Mouse (Mus musculus) hindbrain, embryonic 16.5 days (tissue): ENCODE data around the gene Srm. TPM values are rescaled to one million over a fixed set of nuclear protein-coding genes. Genes with fewer than 3 reads are reported as not detected.

Experiments
- ATAC-seq: fragments of 200-750 bp; cut with Nextera tagmentation; 2 replicates; pipeline ENCODE4 v1.8.0; 2017; ENCODE audit warnings: moderate TSS enrichment, moderate library complexity
- H3K27ac ChIP-seq: fragments of 300-500 bp; sonication (generic); 2 replicates; pipeline ENCODE4 v1.5.1; 2014; ENCODE audit warnings: low read depth, mild to moderate bottlenecking, control low read depth, low read length, moderate library complexity
- H3K27me3 ChIP-seq: fragments of 300-500 bp; sonication (generic); replicated peaks from 2 replicates; pipeline ENCODE4 v1.6.1; 2014; ENCODE audit warnings: low read length; ENCODE audit not compliant: control insufficient read depth, insufficient read depth
- H3K36me3 ChIP-seq: fragments of 300-500 bp; sonication (generic); 2 replicates; pipeline ENCODE4 v1.6.1; 2014; ENCODE audit warnings: mild to moderate bottlenecking, low read length, moderate library complexity, mixed read lengths; ENCODE audit not compliant: control insufficient read depth, insufficient read depth
- H3K4me1 ChIP-seq: fragments of 300-500 bp; sonication (generic); 2 replicates; pipeline ENCODE4 v1.6.1; 2014; ENCODE audit warnings: low read depth, low read length; ENCODE audit not compliant: control insufficient read depth, insufficient read depth
- H3K4me2 ChIP-seq: fragments of 300-500 bp; sonication (generic); 2 replicates; pipeline ENCODE4 v1.6.1; 2014; ENCODE audit warnings: mild to moderate bottlenecking, low read length, control low read depth, moderate library complexity
- H3K4me3 ChIP-seq: fragments of 300-500 bp; sonication (generic); 2 replicates; pipeline ENCODE4 v1.5.1; 2014; ENCODE audit warnings: mild to moderate bottlenecking, low read length, control low read depth, moderate library complexity
- H3K9ac ChIP-seq: fragments of 300-500 bp; sonication (generic); 2 replicates; pipeline ENCODE4 v1.6.1; 2014; ENCODE audit warnings: low read depth, mild to moderate bottlenecking, control low read depth, low read length, moderate library complexity
- H3K9me3 ChIP-seq: fragments of 300-500 bp; sonication (generic); 2 replicates; pipeline ENCODE4 v1.6.1; 2014; ENCODE audit warnings: mild to moderate bottlenecking, low read length, moderate library complexity; ENCODE audit not compliant: control insufficient read depth
- WGBS: fragments of 180-500 bp; shearing (Covaris S2); extraction: QIAGEN DNeasy Blood & Tissue Kit; methylation state at CpG from one replicate; pipeline ENCODE4 v1.1.7; 2014; 5-methylcytosine and 5-hydroxymethylcytosine counted together
- polyA plus RNA-seq: library from polyadenylated mRNA; unstranded; fragments of >200 nt; fragmentation: Nextera tagmentation; extraction: Ambion mirVana; gene quantifications from 2 replicates; pipeline ENCODE4 v1.2.1, GENCODE M21; 2015

The Srm gene
- polyA plus RNA-seq, 1 experiment from 2014 or later, result 179 TPM

DNA sequence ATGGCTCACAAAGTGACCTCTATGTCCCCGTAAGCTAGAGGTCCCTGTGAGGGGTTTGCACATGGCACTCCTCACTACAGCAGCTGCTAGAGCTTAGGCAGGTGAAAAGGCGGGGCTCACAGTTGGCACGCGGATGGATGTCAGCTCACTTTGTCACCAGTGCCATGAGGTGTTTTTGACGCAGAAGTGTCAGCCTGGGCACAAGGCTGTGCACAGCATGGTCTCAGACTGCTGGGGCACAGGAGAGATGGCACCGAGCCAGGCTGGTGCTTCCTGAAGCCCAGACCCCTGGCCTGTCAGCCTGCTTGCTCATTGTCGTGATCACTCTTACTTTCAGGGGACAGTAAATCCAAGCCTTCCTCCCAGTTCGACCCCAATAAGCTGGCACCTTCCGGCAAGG, 10.5 kb upstream of the Srm start:
- Histone ChIP-seq H3K9me3 (no peaks in the 10 kb centered on the region), H3K4me3 (no peak overlapping the region), H3K4me2 (no peak overlapping the region), H3K4me1 (no peaks in the 10 kb centered on the region), H3K27me3 (no peaks in the 10 kb centered on the region), H3K9ac (no peak overlapping the region), H3K36me3 (peaks cover 33% of the 10 kb centered on the region), H3K27ac (no peak overlapping the region)
- 89% methylated on average over 9 of the region's 9 CpGs for WGBS
- ATAC-seq, result no peak

DNA sequence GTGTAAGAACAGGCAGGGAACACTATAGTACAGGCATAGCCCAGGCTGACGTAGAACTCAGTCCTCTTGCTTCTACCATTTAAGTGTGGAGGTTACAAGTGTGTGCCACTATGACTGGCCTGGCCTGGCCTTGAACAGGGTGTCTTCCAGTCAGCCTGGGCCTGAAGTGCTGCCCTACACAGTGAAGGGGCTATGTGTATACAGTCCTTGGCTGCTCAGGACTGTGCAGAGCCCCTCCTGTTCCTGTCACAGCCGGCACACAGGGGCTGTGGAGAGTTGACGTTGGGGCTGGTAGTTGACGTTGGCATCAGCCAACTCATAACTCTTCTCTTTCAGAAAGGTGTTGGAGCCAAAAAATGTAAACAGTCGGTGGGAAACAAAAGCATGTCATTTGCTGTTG, 9.9 kb upstream of the Srm start:
- Histone ChIP-seq H3K36me3 (peaks cover 27% of the 10 kb centered on the region), H3K4me3 (no peak overlapping the region), H3K4me2 (no peak overlapping the region), H3K4me1 (no peaks in the 10 kb centered on the region), H3K9ac (no peak overlapping the region), H3K27me3 (no peaks in the 10 kb centered on the region), H3K9me3 (no peaks in the 10 kb centered on the region), H3K27ac (no peak overlapping the region)
- 89% methylated on average over 5 of the region's 5 CpGs for WGBS
- no peak; the same call in 1 of the 2 replicates for ATAC-seq

DNA sequence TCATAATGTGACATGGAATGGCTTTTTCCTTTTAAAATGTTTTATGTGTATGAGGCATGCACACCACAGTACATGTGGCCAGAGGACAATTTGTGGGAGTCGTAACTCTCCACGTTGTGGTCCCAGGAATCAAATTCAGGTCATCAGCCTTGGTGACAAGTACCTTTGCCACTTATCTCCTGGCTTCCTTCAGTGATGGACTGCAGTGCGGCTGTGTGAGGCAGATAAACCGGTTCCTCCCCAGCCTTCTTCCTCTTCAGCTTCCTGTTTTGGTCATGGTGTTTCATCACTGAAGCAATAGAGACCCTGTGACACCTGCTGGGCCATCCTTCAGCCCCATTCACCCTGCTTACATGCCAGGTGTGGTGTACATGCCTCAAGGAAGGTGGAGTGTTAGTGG, 8.0 kb upstream of the Srm start:
- H3K27ac ChIP-seq, result no peak overlapping the region
- no peak overlapping the region for H3K4me2 ChIP-seq
- 86% methylated on average over 4 of the region's 4 CpGs for WGBS
- no peaks in the 10 kb centered on the region for H3K4me1 ChIP-seq
- H3K4me3 ChIP-seq, result no peak overlapping the region
- no peaks in the 10 kb centered on the region for H3K9me3 ChIP-seq
- no peak overlapping the region for H3K9ac ChIP-seq
- no peaks in the 10 kb centered on the region for H3K27me3 ChIP-seq
- ATAC-seq, result no peak
- peaks cover 22% of the 10 kb centered on the region for H3K36me3 ChIP-seq

DNA sequence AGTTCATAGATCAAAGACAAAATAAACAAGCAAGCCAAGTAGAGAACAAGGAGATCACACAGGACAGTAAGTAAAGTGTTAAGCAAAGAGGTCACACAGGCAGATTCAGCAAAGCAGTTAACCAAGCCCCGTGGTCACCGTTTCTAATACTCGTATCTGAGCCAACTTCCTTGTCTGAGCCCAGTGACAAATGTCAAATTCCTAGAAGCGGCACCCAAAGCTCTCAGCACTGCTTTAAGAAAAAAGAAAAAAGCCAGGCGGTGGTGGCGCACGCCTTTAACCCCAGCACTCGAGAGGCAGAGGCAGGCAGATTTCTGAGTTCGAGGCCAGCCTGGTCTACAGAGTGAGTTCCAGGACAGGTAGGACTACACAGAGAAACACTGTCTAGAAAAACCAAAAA, 4.7 kb upstream of the Srm start:
- no peak overlapping the region for H3K4me2 ChIP-seq
- no peak overlapping the region for H3K27ac ChIP-seq
- H3K36me3 ChIP-seq, result peaks cover 7% of the 10 kb centered on the region
- no peaks in the 10 kb centered on the region for H3K4me1 ChIP-seq
- 85% methylated on average over 9 of the region's 9 CpGs for WGBS
- H3K4me3 ChIP-seq, result no peak overlapping the region
- no peaks in the 10 kb centered on the region for H3K9me3 ChIP-seq
- no peak for ATAC-seq
- H3K9ac ChIP-seq, result no peak overlapping the region
- H3K27me3 ChIP-seq, result no peaks in the 10 kb centered on the region

DNA sequence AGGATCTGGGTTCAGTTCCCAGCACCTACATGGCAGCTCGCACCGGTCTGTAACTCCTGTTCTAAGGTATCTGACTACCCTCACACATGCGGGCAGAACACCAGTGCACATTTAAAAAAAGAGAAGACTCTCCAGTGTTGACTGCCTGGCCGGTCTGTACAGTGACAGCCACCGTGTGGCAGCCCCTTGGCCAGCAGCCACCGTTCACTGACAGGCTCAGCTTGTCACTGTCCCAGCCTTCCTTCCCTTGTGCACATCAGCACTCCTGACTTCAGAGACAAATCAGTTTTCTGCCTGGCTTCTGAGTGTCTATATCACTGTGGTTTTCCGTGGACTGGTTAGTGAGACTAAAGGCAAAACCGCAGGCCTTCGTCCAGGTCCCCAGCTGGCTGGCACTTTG, 2.5 kb upstream of the Srm start:
- H3K27ac ChIP-seq, result no peak overlapping the region
- ATAC-seq, result no peak
- H3K4me1 ChIP-seq, result peaks cover 11% of the 10 kb centered on the region
- H3K9ac ChIP-seq, result no peak overlapping the region
- no peaks in the 10 kb centered on the region for H3K9me3 ChIP-seq
- peaks cover 6% of the 10 kb centered on the region; the same call in 1 of the 2 replicates for H3K36me3 ChIP-seq
- no peaks in the 10 kb centered on the region for H3K27me3 ChIP-seq
- no peak overlapping the region for H3K4me3 ChIP-seq
- WGBS, result 70% methylated on average over 9 of the region's 9 CpGs
- H3K4me2 ChIP-seq, result no peak overlapping the region

DNA sequence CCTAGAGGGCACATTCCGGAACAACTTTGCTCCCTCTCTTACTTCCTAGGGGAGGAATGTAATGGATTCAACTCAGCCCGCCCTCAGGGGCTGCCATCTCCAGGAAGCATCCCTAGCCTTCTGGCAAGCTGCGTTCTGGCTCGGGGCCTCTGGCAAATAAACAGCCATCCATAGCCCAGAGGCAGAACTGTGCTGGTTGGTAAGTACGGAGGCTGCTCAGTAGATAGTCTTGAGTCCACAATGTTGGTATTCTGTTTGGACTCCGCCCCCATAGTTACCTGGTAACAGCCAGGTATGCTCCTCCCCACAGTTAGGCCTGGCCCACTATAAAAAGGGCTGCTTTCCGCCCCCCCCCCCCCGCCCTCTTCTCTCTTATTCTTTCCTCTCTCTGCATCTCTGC, 1.7 kb upstream of the Srm start:
- H3K27me3 ChIP-seq, result no peaks in the 10 kb centered on the region
- H3K4me2 ChIP-seq, result no peak overlapping the region
- H3K9me3 ChIP-seq, result no peaks in the 10 kb centered on the region
- no peak overlapping the region for H3K9ac ChIP-seq
- 59% methylated on average over 7 of the region's 8 CpGs for WGBS
- no peak for ATAC-seq
- no peak overlapping the region for H3K27ac ChIP-seq
- peaks cover 11% of the 10 kb centered on the region for H3K4me1 ChIP-seq
- H3K36me3 ChIP-seq, result peaks cover 11% of the 10 kb centered on the region
- H3K4me3 ChIP-seq, result no peak overlapping the region

DNA sequence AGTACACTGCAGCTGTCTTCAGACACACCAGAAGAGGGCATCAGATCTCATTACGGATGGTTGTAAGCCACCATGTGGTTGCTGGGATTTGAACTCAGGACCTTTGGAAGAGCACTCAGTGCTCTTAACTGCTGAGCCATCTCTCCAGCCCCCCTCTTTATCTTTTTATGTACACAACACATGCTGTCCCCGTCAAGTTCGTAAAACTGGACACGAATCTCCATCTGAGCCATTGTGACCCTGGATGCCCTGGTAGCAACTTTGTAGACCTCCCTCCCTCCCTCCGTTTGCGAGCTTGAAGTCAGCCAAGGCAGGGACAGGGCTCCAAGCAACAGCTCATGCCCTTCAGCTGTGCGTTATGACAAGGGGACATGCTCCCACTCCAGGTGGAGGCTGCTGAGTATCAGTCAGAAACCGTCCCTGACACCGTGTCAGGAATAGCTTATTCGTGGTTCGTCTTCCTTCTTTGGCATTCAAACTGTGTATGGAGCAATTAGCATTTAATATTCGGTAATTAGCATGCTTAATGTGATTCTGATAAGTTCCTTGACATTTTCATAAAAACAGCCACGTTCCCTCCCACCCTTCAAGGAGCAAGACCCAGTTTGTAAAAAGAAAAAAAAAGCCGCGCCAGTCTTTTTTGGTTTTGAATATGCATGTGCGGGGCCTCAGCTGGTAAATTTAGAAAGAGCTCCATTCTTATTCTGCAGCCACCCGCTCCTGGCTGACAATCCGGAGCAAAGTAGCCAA, 707 bp upstream of the Srm start:
- Histone ChIP-seq H3K27me3 (no peaks in the 10 kb centered on the region), H3K4me1 (peaks cover 11% of the 10 kb centered on the region), H3K36me3 (peaks cover 21% of the 10 kb centered on the region), H3K9me3 (no peaks in the 10 kb centered on the region), H3K9ac (peak overlapping the region; percentile 52), H3K27ac (peak overlapping the region; percentile 84), H3K4me3 (peak overlapping the region; percentile 96), H3K4me2 (peak overlapping the region; percentile 84)
- WGBS, result 6% methylated on average over 18 of the region's 18 CpGs
- ATAC-seq, result no peak

DNA sequence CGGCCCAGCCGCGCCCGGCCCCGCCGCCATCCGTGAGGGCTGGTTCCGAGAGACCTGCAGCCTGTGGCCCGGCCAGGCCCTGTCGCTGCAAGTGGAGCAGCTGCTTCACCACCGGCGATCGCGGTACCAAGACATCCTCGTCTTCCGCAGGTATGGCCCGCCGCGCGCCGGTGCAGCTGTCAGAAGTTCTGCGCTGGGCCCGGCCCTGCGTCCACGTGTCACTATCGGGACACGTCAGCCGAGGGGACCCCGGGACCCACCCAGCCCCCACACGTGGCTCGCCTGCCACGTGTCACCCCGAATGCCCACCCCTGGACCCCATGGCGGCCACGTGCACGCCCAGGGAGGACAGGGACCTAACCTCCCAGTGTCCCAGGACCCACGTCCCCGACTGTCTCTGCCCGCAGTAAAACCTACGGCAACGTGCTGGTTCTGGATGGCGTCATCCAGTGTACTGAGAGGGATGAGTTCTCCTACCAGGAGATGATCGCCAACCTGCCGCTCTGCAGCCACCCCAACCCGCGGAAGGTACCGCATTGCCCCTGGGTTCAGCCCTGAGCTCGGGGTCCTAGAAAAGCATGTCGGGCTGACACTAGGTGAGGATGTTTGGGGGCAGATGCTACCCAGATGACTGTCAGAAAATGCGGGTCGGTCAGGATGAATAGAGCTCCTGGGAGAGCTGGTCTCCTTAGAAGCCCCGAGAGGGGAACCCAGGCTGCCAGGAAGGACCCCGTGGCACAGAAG, 506 bp downstream of the Srm start:
- H3K9me3 ChIP-seq, result no peaks in the 10 kb centered on the region
- H3K4me1 ChIP-seq, result peaks cover 11% of the 10 kb centered on the region
- no peaks in the 10 kb centered on the region for H3K27me3 ChIP-seq
- peak overlapping the region; percentile 72 for H3K27ac ChIP-seq
- under 1% methylated on average over 53 of the region's 53 CpGs for WGBS
- H3K4me3 ChIP-seq, result peak overlapping the region; percentile 96
- peaks cover 25% of the 10 kb centered on the region for H3K36me3 ChIP-seq
- peak; percentile 57 for ATAC-seq
- peak overlapping the region; percentile 84 for H3K4me2 ChIP-seq
- H3K9ac ChIP-seq, result peak overlapping the region; percentile 77

DNA sequence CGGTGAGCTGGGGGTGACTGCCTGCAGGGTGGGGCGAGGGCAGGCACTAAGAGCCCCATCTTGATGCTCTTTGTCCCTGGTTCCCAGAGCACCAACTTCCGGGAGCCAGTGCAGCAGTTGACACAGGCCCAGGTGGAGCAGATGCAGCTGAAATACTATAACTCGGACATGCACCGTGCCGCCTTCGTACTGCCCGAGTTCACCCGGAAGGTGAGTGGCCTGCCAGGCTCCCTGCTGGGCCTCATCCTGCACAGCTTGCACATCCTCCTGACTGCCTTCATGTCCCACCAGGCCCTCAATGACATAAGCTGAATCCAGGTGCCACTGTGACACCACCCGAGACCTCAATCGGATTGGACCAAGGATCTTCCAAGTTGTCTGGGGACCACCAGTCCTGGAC, 2.7 kb downstream of the Srm start:
- H3K9ac ChIP-seq, result no peak overlapping the region
- H3K4me1 ChIP-seq, result peaks cover 11% of the 10 kb centered on the region
- H3K27ac ChIP-seq, result no peak overlapping the region
- WGBS, result 95% methylated on average over 11 of the region's 11 CpGs
- H3K4me2 ChIP-seq, result no peak overlapping the region
- no peak overlapping the region for H3K4me3 ChIP-seq
- no peak for ATAC-seq
- H3K27me3 ChIP-seq, result no peaks in the 10 kb centered on the region
- H3K9me3 ChIP-seq, result no peaks in the 10 kb centered on the region
- H3K36me3 ChIP-seq, result peaks cover 28% of the 10 kb centered on the region
